Mouse (Mus musculus) intestine, embryonic 16.5 days (tissue): ENCODE data around the gene Upp2. TPM values are rescaled to one million over a fixed set of nuclear protein-coding genes. Genes with fewer than 3 reads are reported as not detected.

Experiments used
- ATAC-seq: fragments of 200-750 bp; cut with Nextera tagmentation; 2 replicates; pipeline ENCODE4 v1.8.0; 2017; ENCODE audit warnings: moderate TSS enrichment, moderate library complexity
- H3K27ac ChIP-seq: fragments of 300-500 bp; sonication (generic); 2 replicates; pipeline ENCODE4 v1.5.1; 2014; ENCODE audit warnings: mild to moderate bottlenecking, low read length
- H3K27me3 ChIP-seq: fragments of 300-500 bp; sonication (generic); replicated peaks from 2 replicates; pipeline ENCODE4 v1.6.1; 2014; ENCODE audit warnings: low read length, control low read depth, mixed read lengths; ENCODE audit not compliant: control insufficient read depth, insufficient read depth
- H3K36me3 ChIP-seq: fragments of 300-500 bp; sonication (generic); 2 replicates; pipeline ENCODE4 v1.6.1; 2014; ENCODE audit warnings: low read length, control low read depth; ENCODE audit not compliant: control insufficient read depth, insufficient read depth
- H3K4me1 ChIP-seq: fragments of 300-500 bp; sonication (generic); 2 replicates; pipeline ENCODE4 v1.6.1; 2014; ENCODE audit warnings: low read length, control low read depth, mixed read lengths; ENCODE audit not compliant: control insufficient read depth, insufficient read depth
- H3K4me2 ChIP-seq: fragments of 300-500 bp; sonication (generic); 2 replicates; pipeline ENCODE4 v1.6.1; 2014; ENCODE audit warnings: low read depth, low read length, control low read depth
- H3K4me3 ChIP-seq: fragments of 300-500 bp; sonication (generic); 2 replicates; pipeline ENCODE4 v1.5.1; 2014; ENCODE audit warnings: mild to moderate bottlenecking, low read length
- H3K9ac ChIP-seq: fragments of 300-500 bp; sonication (generic); 2 replicates; pipeline ENCODE4 v1.6.1; 2014; ENCODE audit warnings: low read depth, low read length
- H3K9me3 ChIP-seq: fragments of 300-500 bp; sonication (generic); 2 replicates; pipeline ENCODE4 v1.6.1; 2016; ENCODE audit warnings: low read length, control low read depth; ENCODE audit not compliant: control insufficient read depth
- WGBS: fragments of 180-500 bp; shearing (Covaris S2); extraction: QIAGEN DNeasy Blood & Tissue Kit; methylation state at CpG from one replicate; pipeline ENCODE4 v1.1.7; 2014; 5-methylcytosine and 5-hydroxymethylcytosine counted together
- polyA plus RNA-seq: library from polyadenylated mRNA; unstranded; fragments of >200 nt; fragmentation: Nextera tagmentation; extraction: Ambion mirVana; gene quantifications from 2 replicates; pipeline ENCODE4 v1.2.1, GENCODE M21; 2015

Gene Upp2
- polyA plus RNA-seq, 1 experiment from 2014 or later: 5.7 TPM

DNA sequence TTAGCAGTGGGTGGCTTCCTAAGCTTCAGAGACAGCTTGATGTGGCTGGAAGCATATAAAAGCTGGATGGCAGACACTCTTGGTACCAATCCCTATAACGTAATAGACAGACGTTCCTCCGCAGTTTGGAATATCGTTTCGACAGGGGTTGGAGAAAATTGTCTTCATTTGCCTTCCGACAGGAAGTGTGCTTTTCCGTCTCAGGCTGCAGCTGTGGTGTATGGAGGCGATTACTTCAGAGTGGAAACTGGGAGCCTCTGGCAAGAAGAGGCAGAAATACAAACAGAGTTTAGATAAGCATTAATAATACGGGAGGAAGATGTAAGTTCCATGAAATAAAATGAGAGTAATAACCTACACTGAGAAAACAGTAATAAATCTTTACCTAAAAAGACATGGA, 28.3 kb downstream of the Upp2 start:
- H3K9ac ChIP-seq: no peak overlapping the region
- H3K36me3 ChIP-seq: no peaks in the 10 kb centered on the region
- H3K9me3 ChIP-seq: no peaks in the 10 kb centered on the region
- H3K27ac ChIP-seq: peak overlapping the region; percentile 62
- 36% methylated on average over 9 of the region's 9 CpGs for WGBS
- no peak overlapping the region for H3K4me3 ChIP-seq
- H3K27me3 ChIP-seq: no peaks in the 10 kb centered on the region
- H3K4me1 ChIP-seq: peaks cover under 1% of the 10 kb centered on the region; the same call in 1 of the 2 replicates
- no peak for ATAC-seq
- no peak overlapping the region for H3K4me2 ChIP-seq

GRCm38 (mm10) chr2:58596774-58597342, 29.8 kb downstream of the Upp2 start:
- no peak for ATAC-seq
- Histone ChIP-seq H3K27ac (no peak overlapping the region), H3K4me1 (no peaks in the 10 kb centered on the region), H3K4me2 (no peak overlapping the region), H3K36me3 (no peaks in the 10 kb centered on the region), H3K4me3 (no peak overlapping the region), H3K9me3 (no peaks in the 10 kb centered on the region), H3K9ac (no peak overlapping the region), H3K27me3 (no peaks in the 10 kb centered on the region)
- WGBS: 84% methylated on average over 17 of the region's 17 CpGs

GRCm38 (mm10) chr2:58597556-58597955, 30.5 kb downstream of the Upp2 start:
- 96% methylated on average over 3 of the region's 3 CpGs for WGBS
- Histone ChIP-seq H3K4me3 (no peak overlapping the region), H3K4me2 (no peak overlapping the region), H3K27me3 (no peaks in the 10 kb centered on the region), H3K27ac (no peak overlapping the region), H3K4me1 (no peaks in the 10 kb centered on the region), H3K9ac (no peak overlapping the region), H3K36me3 (no peaks in the 10 kb centered on the region), H3K9me3 (no peaks in the 10 kb centered on the region)
- no peak for ATAC-seq

- Histone ChIP-seq H3K27ac (no peak overlapping the region), H3K9me3 (no peaks in the 10 kb centered on the region), H3K36me3 (no peaks in the 10 kb centered on the region), H3K4me2 (no peak overlapping the region), H3K9ac (no peak overlapping the region), H3K4me1 (no peaks in the 10 kb centered on the region), H3K4me3 (no peak overlapping the region), H3K27me3 (no peaks in the 10 kb centered on the region)
- WGBS: 93% methylated on average over 6 of the region's 6 CpGs
- no peak for ATAC-seq
These were observed 32.5 kb downstream of the Upp2 start for GRCm38 (mm10) chr2:58599639-58600038.

GRCm38 (mm10) chr2:58601382-58601781, 34.3 kb downstream of the Upp2 start:
- no peak overlapping the region for H3K9ac ChIP-seq
- H3K4me2 ChIP-seq: no peak overlapping the region
- no peaks in the 10 kb centered on the region for H3K4me1 ChIP-seq
- ATAC-seq: no peak
- H3K27ac ChIP-seq: no peak overlapping the region
- WGBS: 92% methylated on average over 4 of the region's 4 CpGs
- H3K9me3 ChIP-seq: no peaks in the 10 kb centered on the region
- no peaks in the 10 kb centered on the region for H3K36me3 ChIP-seq
- no peaks in the 10 kb centered on the region for H3K27me3 ChIP-seq
- H3K4me3 ChIP-seq: no peak overlapping the region

DNA sequence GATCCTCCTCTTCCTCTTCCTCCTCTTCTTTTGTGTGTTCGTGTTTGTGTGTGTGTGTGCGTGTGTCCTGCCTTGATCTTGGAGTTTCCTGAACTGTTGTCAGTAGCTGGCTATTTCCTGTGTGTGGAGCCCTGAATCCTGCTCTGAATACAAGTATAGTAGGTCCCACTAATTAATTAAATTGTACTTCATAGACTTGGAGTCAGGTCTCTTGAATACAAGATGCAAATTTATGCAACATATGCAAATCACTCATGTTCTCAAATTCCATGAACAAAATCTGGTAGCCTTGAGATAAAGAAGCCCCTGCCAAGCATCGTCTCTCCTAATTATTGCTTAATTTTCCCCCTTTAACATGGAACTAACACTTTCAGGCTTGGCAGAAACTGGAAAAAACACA, 36.3 kb downstream of the Upp2 start:
- Histone ChIP-seq H3K4me2 (no peak overlapping the region), H3K27me3 (no peaks in the 10 kb centered on the region), H3K9me3 (no peaks in the 10 kb centered on the region), H3K4me3 (no peak overlapping the region), H3K4me1 (no peaks in the 10 kb centered on the region), H3K36me3 (no peaks in the 10 kb centered on the region), H3K27ac (no peak overlapping the region), H3K9ac (no peak overlapping the region)
- no peak for ATAC-seq
- 93% methylated on average over 3 of the region's 3 CpGs for WGBS

DNA sequence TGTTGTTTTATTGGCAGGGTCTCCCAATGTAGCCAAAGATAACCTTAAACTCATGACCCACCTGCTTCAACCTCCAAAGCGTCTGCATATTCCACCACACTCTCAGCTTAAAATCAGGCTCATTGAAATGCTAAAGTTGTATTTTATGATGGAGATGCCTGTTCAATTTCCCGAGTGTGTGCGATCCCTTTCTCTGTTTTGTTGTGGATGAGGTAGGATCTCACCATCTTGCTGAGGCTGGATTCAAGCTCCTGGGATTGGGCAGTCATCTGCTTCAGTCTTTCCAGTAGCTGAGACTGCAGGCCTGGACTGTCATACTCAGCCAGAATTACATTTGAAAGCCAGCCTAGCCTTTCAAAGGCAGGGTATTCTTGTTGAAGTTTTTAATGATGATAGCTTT, 37.7 kb downstream of the Upp2 start:
- Histone ChIP-seq H3K4me1 (no peaks in the 10 kb centered on the region), H3K4me3 (no peak overlapping the region), H3K9ac (no peak overlapping the region), H3K27ac (no peak overlapping the region), H3K9me3 (no peaks in the 10 kb centered on the region), H3K27me3 (no peaks in the 10 kb centered on the region), H3K4me2 (no peak overlapping the region), H3K36me3 (no peaks in the 10 kb centered on the region)
- WGBS: 90% methylated on average over 3 of the region's 3 CpGs
- ATAC-seq: no peak

DNA sequence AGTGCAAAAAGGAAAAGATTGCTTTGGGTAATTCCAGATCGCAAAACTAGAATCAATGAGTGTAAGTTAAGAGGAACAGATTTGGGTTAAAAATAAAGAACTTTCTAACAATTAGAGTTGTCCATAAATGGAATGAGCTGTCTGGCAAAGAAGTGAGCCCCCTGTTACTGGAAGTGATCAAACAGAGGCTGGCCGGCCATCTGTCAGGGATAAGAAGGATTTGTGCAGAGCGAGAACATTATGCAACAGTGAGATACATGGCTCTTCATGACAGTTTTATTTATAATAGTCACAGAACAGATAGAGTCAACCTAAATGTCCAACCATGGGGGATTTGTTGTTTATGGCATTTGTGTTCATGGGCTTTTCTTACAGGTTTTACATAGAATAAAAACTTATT, 46.6 kb downstream of the Upp2 start:
- Histone ChIP-seq H3K9ac (no peak overlapping the region), H3K4me3 (no peak overlapping the region), H3K9me3 (no peaks in the 10 kb centered on the region), H3K4me1 (no peaks in the 10 kb centered on the region), H3K27ac (no peak overlapping the region), H3K27me3 (no peaks in the 10 kb centered on the region), H3K4me2 (no peak overlapping the region), H3K36me3 (no peaks in the 10 kb centered on the region)
- ATAC-seq: no peak
- 65% methylated on average over 3 of the region's 3 CpGs for WGBS

DNA sequence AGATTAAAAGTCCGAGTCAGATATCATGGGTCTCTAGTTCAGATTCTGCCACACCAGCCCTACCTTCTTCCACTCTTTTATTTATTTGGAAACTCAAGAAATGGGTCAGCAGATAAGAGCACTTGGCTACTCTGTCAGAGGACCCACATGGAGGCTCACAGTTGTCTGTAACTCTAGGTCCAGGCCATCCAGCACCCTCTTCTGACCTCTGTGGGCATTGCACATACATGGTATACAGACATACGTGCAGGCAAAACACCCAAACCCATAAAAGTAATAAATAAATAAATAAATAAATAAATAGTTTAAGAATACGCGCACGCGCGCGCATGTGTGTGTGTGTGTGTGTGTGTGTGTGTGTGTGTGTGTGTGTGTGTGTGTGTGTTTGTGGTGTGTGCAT, 47.8 kb downstream of the Upp2 start:
- no peak overlapping the region for H3K4me3 ChIP-seq
- no peaks in the 10 kb centered on the region for H3K9me3 ChIP-seq
- no peak for ATAC-seq
- no peak overlapping the region for H3K9ac ChIP-seq
- H3K4me2 ChIP-seq: no peak overlapping the region
- H3K4me1 ChIP-seq: no peaks in the 10 kb centered on the region
- H3K27me3 ChIP-seq: no peaks in the 10 kb centered on the region
- WGBS: 95% methylated on average over 8 of the region's 8 CpGs
- no peak overlapping the region for H3K27ac ChIP-seq
- H3K36me3 ChIP-seq: no peaks in the 10 kb centered on the region

DNA sequence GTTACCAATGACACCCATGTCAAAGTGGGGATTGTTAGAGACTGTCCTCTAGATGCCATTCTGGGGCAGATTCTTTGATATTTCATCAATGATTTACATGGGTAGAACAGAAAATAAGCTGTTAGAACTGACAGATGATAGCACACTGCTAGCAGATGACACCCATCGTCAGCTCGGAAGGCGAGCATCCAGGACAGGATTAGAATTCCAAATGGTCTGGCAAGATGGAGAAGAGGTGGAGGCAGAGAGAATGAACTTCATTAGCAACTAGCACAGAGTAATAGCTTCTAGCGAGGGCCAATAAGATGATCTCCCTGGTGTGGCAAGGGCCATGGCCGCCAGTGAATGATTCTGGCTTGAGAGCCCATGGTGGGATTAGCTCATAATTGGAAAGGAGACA, 48.7 kb downstream of the Upp2 start:
- Histone ChIP-seq H3K9me3 (no peaks in the 10 kb centered on the region), H3K4me1 (no peaks in the 10 kb centered on the region), H3K9ac (no peak overlapping the region), H3K27ac (no peak overlapping the region), H3K4me2 (no peak overlapping the region), H3K36me3 (no peaks in the 10 kb centered on the region), H3K4me3 (no peak overlapping the region), H3K27me3 (no peaks in the 10 kb centered on the region)
- WGBS: 93% methylated on average over 5 of the region's 5 CpGs
- no peak for ATAC-seq
